Mouse (Mus musculus): ENCODE measurements around the gene Dsel. TPM values are rescaled to one million over a fixed set of nuclear protein-coding genes. Genes with fewer than 3 reads are reported as not detected.

The Dsel gene
- total and polyA plus RNA-seq, 2 experiments from 2014 or later: 3.4 to 4.1 TPM

DNA sequence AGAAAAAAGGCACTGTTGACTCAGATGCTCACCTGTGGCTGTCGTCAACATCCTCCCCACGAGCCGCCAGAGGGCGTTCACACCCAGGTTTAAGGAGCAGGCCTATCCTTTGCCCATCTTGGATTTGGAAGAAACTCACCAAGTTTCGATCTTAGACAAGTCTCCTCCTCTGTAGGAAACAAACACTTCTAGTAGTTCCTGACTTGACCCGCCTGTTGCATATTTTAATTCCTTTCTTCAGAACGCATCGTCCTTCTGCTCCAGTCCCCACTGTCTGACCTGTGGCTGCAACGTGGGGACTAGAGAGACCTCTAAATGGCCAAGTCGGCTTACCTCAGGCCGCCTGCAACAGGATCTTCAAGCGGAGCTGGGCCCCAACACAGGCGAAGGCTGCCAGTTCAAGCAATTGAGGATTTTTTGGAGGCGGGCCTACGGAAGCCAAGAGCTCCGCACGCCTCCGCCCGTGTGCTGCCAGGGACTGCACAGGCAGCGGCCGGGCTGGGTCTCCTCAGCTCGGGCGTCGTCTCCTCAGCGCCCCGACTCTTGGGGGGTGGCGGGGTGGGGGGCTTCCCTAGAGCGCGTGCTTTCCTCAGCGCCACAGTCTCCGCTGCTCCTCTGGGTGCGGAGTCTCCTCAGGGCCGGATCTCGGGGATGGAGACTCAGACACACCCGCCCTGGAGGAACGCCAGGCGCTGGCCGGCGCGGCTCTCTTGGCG is 497 bp downstream of the Dsel start:
- 0 out of 2 replicates have a peak, but pooled peaks cover 3% of the 10 kb centered on the region for H3K4me1 ChIP-seq (ENCODE audit: control insufficient read depth, insufficient read depth)

DNA sequence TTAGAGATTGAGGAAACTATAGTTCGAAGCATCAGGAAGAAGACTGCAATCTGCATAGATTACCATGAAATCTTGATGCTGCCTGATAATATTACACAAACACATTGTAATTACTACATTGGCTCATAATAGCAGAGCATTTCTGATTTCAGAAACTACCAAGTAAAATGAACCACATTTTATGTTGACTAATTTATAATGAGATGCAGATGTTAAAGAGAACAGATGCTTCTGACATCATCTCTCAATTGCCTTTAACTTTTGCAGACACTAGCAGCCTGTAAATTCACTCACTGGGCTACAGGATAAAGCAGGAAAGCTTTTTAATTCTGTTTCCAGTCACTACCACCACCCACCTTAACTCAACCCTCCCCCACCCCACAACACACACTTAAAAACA is 6.9 kb downstream of the Dsel start:
- H3K4me1 ChIP-seq (ENCODE audit: control insufficient read depth, insufficient read depth): no peaks in the 10 kb centered on the region
- H3K27ac ChIP-seq (ENCODE audit: low read depth): no peak overlapping the region

More for the DNA sequence above, 497 bp downstream of the Dsel start:
- 0 out of 2 replicates have a peak, but pooled peaks cover 3% of the 10 kb centered on the region for H3K27me3 ChIP-seq (ENCODE audit: control insufficient read depth, insufficient read depth, low read length)
- ATAC-seq (ENCODE audit: insufficient read depth, low read depth) (peak; percentile 58), DNase-seq (ENCODE audit: low spot score) (peak; percentile 38)
- H3K9me3 ChIP-seq (replicated peaks; ENCODE audit: control insufficient read depth, low read length): no peaks in the 10 kb centered on the region
- peak overlapping the region; percentile 49 for H3K9ac ChIP-seq (replicated peaks; ENCODE audit: low read depth, low read length)
- TF ChIP-seq EP300 (IDR thresholded peaks at IDR 0.05; ENCODE audit: low read depth) (no peak), CTCF (IDR thresholded peaks at IDR 0.05; ENCODE audit: low read depth) (peak; percentile 69)
- H3K36me3 ChIP-seq (replicated peaks; ENCODE audit: control insufficient read depth, insufficient read depth, low read length): no peaks in the 10 kb centered on the region
- WGBS: under 1% methylated on average over 35 of the region's 41 CpGs
- peak overlapping the region; percentile 70 for H3K27ac ChIP-seq (ENCODE audit: low read depth)
- H3K4me3 ChIP-seq (ENCODE audit: low read depth, low read length): peak overlapping the region; percentile 57
- peak overlapping the region; percentile 74 for H3K4me2 ChIP-seq (ENCODE audit: low read depth, low read length)

DNA sequence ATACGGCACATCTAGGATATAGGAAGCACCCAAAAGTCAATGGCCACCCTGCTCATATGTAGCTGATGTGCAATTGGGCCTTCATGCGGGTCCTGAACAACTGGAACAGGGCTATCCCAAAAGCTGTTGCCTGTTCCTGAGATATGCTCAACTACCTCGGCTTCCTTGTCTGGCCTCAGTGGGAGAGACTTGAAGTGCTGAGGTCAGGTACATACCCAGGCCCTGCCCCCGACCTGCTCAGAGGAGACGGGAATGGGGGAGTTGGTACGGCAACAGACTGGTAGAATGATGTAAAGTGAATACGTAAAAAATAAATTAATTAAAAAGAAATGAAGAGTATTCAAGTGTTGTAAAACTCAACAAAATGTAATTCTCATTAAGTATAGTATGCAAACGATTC is 12.3 kb downstream of the Dsel start:
- H3K9ac ChIP-seq (replicated peaks; ENCODE audit: low read depth, low read length): no peak overlapping the region
- H3K27ac ChIP-seq (ENCODE audit: low read depth): no peak overlapping the region
- no peaks in the 10 kb centered on the region for H3K27me3 ChIP-seq (ENCODE audit: control insufficient read depth, insufficient read depth, low read length)
- no peak for TF ChIP-seq EP300 (IDR thresholded peaks at IDR 0.05; ENCODE audit: low read depth)
- no peak for TF ChIP-seq CTCF (IDR thresholded peaks at IDR 0.05; ENCODE audit: low read depth)
- H3K4me1 ChIP-seq (ENCODE audit: control insufficient read depth, insufficient read depth): no peaks in the 10 kb centered on the region
- no peak for ATAC-seq (ENCODE audit: insufficient read depth, low read depth)
- H3K36me3 ChIP-seq (replicated peaks; ENCODE audit: control insufficient read depth, insufficient read depth, low read length): no peaks in the 10 kb centered on the region
- DNase-seq (ENCODE audit: low spot score): no peak
- H3K9me3 ChIP-seq (replicated peaks; ENCODE audit: control insufficient read depth, low read length): no peaks in the 10 kb centered on the region
- H3K4me2 ChIP-seq (ENCODE audit: low read depth, low read length): no peak overlapping the region
- H3K4me3 ChIP-seq (ENCODE audit: low read depth, low read length): no peak overlapping the region
- 84% methylated on average over 8 of the region's 8 CpGs for WGBS

More for the DNA sequence above, 6.9 kb downstream of the Dsel start:
- H3K4me2 ChIP-seq (ENCODE audit: low read depth, low read length): no peak overlapping the region
- H3K9me3 ChIP-seq (replicated peaks; ENCODE audit: control insufficient read depth, low read length): no peaks in the 10 kb centered on the region
- H3K27me3 ChIP-seq (ENCODE audit: control insufficient read depth, insufficient read depth, low read length): no peaks in the 10 kb centered on the region
- no peaks in the 10 kb centered on the region for H3K36me3 ChIP-seq (replicated peaks; ENCODE audit: control insufficient read depth, insufficient read depth, low read length)
- TF ChIP-seq CTCF (IDR thresholded peaks at IDR 0.05; ENCODE audit: low read depth): no peak
- TF ChIP-seq EP300 (IDR thresholded peaks at IDR 0.05; ENCODE audit: low read depth): no peak
- WGBS: 77% methylated on average over 1 of the region's 1 CpGs
- no peak overlapping the region for H3K9ac ChIP-seq (replicated peaks; ENCODE audit: low read depth, low read length)
- no peak for DNase-seq (ENCODE audit: low spot score)
- no peak overlapping the region for H3K4me3 ChIP-seq (ENCODE audit: low read depth, low read length)
- no peak for ATAC-seq (ENCODE audit: insufficient read depth, low read depth)

DNA sequence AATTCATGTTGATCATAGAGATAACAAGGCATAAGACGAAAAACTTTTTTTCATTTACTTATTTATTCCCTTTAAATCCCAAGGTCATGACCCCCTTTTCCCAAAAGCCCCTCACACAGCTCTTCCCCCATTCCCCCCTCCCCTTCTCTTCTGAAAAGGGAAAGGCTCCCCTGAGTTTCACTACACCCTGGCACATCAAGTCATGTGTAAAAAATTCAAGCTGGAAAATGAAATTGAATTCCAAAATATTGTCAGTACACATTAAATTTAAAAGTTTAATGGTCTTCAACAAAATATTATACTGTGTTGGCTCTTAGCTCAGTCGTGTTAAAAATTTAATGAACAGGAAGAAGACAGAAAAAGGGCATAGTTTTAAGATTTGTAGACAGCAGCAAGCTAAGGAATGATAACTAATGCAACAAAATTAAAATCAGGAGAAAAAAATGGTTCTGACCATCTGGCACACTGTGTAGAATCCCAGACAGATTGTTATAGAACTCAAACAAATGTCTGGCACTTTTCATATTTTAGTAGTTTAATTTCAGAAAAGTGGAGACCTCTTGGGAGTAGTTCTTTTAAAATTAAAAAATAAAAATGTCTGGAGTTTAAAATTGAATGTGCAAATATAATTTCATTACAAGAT is 31.0 kb downstream of the Dsel start:
- no peak for DNase-seq (ENCODE audit: low spot score)
- Histone ChIP-seq H3K9ac (replicated peaks; ENCODE audit: low read depth, low read length) (no peak overlapping the region), H3K4me2 (ENCODE audit: low read depth, low read length) (no peak overlapping the region), H3K9me3 (replicated peaks; ENCODE audit: control insufficient read depth, low read length) (no peaks in the 10 kb centered on the region), H3K27ac (ENCODE audit: low read depth) (no peak overlapping the region), H3K4me3 (ENCODE audit: low read depth, low read length) (no peak overlapping the region), H3K27me3 (ENCODE audit: control insufficient read depth, insufficient read depth, low read length) (no peaks in the 10 kb centered on the region), H3K4me1 (ENCODE audit: control insufficient read depth, insufficient read depth) (no peaks in the 10 kb centered on the region), H3K36me3 (replicated peaks; ENCODE audit: control insufficient read depth, insufficient read depth, low read length) (no peaks in the 10 kb centered on the region)
- ATAC-seq (ENCODE audit: insufficient read depth, low read depth): no peak
- WGBS: 63% methylated on average over 2 of the region's 2 CpGs
- no peak for TF ChIP-seq EP300 (IDR thresholded peaks at IDR 0.05; ENCODE audit: low read depth)
- no peak for TF ChIP-seq CTCF (IDR thresholded peaks at IDR 0.05; ENCODE audit: low read depth)

Data from heart, postnatal 0 days (tissue).